Mouse (Mus musculus): ENCODE measurements at regions not wholly inside any gene's neighbourhood (a gene's known extent, or its start where the extent isn't known, plus 50 kb on each side); places are given as distances from the start of the nearest gene placed in this dataset.

GRCm38 (mm10) chr2:50702584-50703450 lies 406.2 kb upstream of the Mmadhc start:
- no peak for DNase-seq (ENCODE audit: low spot score in 2 of 2)

- DNase-seq (ENCODE audit: low spot score in 2 of 2), result no peak
Observed at GRCm38 (mm10) chr2:50698841-50699240, 402.2 kb upstream of the Mmadhc start.

- DNase-seq (ENCODE audit: low spot score in 2 of 2), result no peak
Observed at GRCm38 (mm10) chr2:50696575-50696974, 400.0 kb upstream of the Mmadhc start.

GRCm38 (mm10) chr2:50694849-50695248 lies 398.2 kb upstream of the Mmadhc start:
- no peak for DNase-seq (ENCODE audit: low spot score in 2 of 2)

GRCm38 (mm10) chr2:50693784-50694350 lies 397.3 kb upstream of the Mmadhc start:
- no peak for DNase-seq (ENCODE audit: low spot score in 2 of 2)

- DNase-seq (ENCODE audit: low spot score in 2 of 2), result no peak
Observed at GRCm38 (mm10) chr2:50690120-50691103, 393.8 kb upstream of the Mmadhc start.

GRCm38 (mm10) chr2:50687672-50688151 lies 391.1 kb upstream of the Mmadhc start:
- DNase-seq (ENCODE audit: low spot score in 2 of 2), result no peak

- peak in 1 of 2 experiments; percentile 27 for DNase-seq (ENCODE audit: low spot score in 2 of 2)
Observed at GRCm38 (mm10) chr2:50687222-50687621, 390.6 kb upstream of the Mmadhc start.

GRCm38 (mm10) chr2:50677456-50677855 lies 380.9 kb upstream of the Mmadhc start:
- DNase-seq (ENCODE audit: low spot score in 2 of 2), result no peak

GRCm38 (mm10) chr2:50675736-50676550 lies 379.3 kb upstream of the Mmadhc start:
- DNase-seq (ENCODE audit: low spot score in 2 of 2), result no peak

- DNase-seq (ENCODE audit: low spot score in 2 of 2), result no peak
Observed at GRCm38 (mm10) chr2:50674856-50675175, 378.2 kb upstream of the Mmadhc start.

GRCm38 (mm10) chr2:50674151-50674855 lies 377.7 kb upstream of the Mmadhc start:
- no peak for DNase-seq (ENCODE audit: low spot score in 2 of 2)

GRCm38 (mm10) chr2:50669297-50669696 lies 372.7 kb upstream of the Mmadhc start:
- DNase-seq (ENCODE audit: low spot score in 2 of 2), result no peak

GRCm38 (mm10) chr2:50668789-50669188 lies 372.2 kb upstream of the Mmadhc start:
- DNase-seq (ENCODE audit: low spot score in 2 of 2), result no peak

- no peak for DNase-seq (ENCODE audit: low spot score in 2 of 2)
Observed at GRCm38 (mm10) chr2:50667180-50667579, 370.6 kb upstream of the Mmadhc start.

- DNase-seq (ENCODE audit: low spot score in 2 of 2), result no peak
Observed at GRCm38 (mm10) chr2:50662504-50662903, 365.9 kb upstream of the Mmadhc start.

GRCm38 (mm10) chr2:50660000-50660399 lies 363.4 kb upstream of the Mmadhc start:
- no peak for DNase-seq (ENCODE audit: low spot score in 2 of 2)

GRCm38 (mm10) chr2:50657826-50658225 lies 361.2 kb upstream of the Mmadhc start:
- DNase-seq (ENCODE audit: low spot score in 2 of 2), result no peak

- no peak for DNase-seq (ENCODE audit: low spot score in 2 of 2)
Observed at GRCm38 (mm10) chr2:50656351-50656750, 359.8 kb upstream of the Mmadhc start.

GRCm38 (mm10) chr2:50654953-50655324 lies 358.3 kb upstream of the Mmadhc start:
- DNase-seq (ENCODE audit: low spot score in 2 of 2), result no peak
